Mouse (Mus musculus) hindbrain, embryonic 16.5 days (tissue): ENCODE measurements at regions not wholly inside any gene's neighbourhood (a gene's known extent, or its start where the extent isn't known, plus 50 kb on each side); places are given as distances from the start of the nearest gene placed in this dataset.

Source experiments
- ATAC-seq: fragments of 200-750 bp; cut with Nextera tagmentation; 2 replicates; pipeline ENCODE4 v1.8.0; 2017; ENCODE audit warnings: moderate TSS enrichment, moderate library complexity
- H3K27ac ChIP-seq: fragments of 300-500 bp; sonication (generic); 2 replicates; pipeline ENCODE4 v1.5.1; 2014; ENCODE audit warnings: low read depth, mild to moderate bottlenecking, control low read depth, low read length, moderate library complexity
- H3K27me3 ChIP-seq: fragments of 300-500 bp; sonication (generic); replicated peaks from 2 replicates; pipeline ENCODE4 v1.6.1; 2014; ENCODE audit warnings: low read length; ENCODE audit not compliant: control insufficient read depth, insufficient read depth
- H3K36me3 ChIP-seq: fragments of 300-500 bp; sonication (generic); 2 replicates; pipeline ENCODE4 v1.6.1; 2014; ENCODE audit warnings: mild to moderate bottlenecking, low read length, moderate library complexity, mixed read lengths; ENCODE audit not compliant: control insufficient read depth, insufficient read depth
- H3K4me1 ChIP-seq: fragments of 300-500 bp; sonication (generic); 2 replicates; pipeline ENCODE4 v1.6.1; 2014; ENCODE audit warnings: low read depth, low read length; ENCODE audit not compliant: control insufficient read depth, insufficient read depth
- H3K4me2 ChIP-seq: fragments of 300-500 bp; sonication (generic); 2 replicates; pipeline ENCODE4 v1.6.1; 2014; ENCODE audit warnings: mild to moderate bottlenecking, low read length, control low read depth, moderate library complexity
- H3K4me3 ChIP-seq: fragments of 300-500 bp; sonication (generic); 2 replicates; pipeline ENCODE4 v1.5.1; 2014; ENCODE audit warnings: mild to moderate bottlenecking, low read length, control low read depth, moderate library complexity
- H3K9ac ChIP-seq: fragments of 300-500 bp; sonication (generic); 2 replicates; pipeline ENCODE4 v1.6.1; 2014; ENCODE audit warnings: low read depth, mild to moderate bottlenecking, control low read depth, low read length, moderate library complexity
- H3K9me3 ChIP-seq: fragments of 300-500 bp; sonication (generic); 2 replicates; pipeline ENCODE4 v1.6.1; 2014; ENCODE audit warnings: mild to moderate bottlenecking, low read length, moderate library complexity; ENCODE audit not compliant: control insufficient read depth
- WGBS: fragments of 180-500 bp; shearing (Covaris S2); extraction: QIAGEN DNeasy Blood & Tissue Kit; methylation state at CpG from one replicate; pipeline ENCODE4 v1.1.7; 2014; 5-methylcytosine and 5-hydroxymethylcytosine counted together

DNA sequence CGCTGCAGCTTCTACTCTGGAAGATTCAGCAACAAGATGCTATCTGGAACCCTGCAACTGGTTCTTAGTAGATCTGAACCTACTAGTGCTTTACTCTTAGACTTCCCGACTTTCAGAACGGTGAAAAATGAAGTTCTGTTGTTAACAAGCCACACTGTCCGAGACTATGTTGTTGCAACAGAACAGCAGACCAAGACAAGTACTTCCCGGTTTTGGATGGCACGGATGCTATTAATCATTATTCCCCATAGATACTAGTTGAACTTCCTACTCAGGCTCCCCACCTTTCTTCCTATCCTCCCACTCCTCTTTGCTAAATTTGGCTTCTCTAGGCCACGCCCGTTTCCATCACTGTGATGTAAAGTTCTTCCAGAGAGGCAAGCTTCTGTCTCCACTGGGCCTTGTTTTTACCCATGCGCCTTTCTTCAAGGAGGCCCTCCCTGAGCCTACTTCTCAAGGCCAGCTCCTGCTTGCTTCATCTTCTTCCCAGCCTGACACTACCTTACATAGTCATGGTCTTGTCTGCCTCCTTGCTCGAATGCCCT lies 67.7 kb upstream of the 4930432M17Rik start:
- no peak overlapping the region for H3K4me2 ChIP-seq
- 92% methylated on average over 10 of the region's 10 CpGs for WGBS

DNA sequence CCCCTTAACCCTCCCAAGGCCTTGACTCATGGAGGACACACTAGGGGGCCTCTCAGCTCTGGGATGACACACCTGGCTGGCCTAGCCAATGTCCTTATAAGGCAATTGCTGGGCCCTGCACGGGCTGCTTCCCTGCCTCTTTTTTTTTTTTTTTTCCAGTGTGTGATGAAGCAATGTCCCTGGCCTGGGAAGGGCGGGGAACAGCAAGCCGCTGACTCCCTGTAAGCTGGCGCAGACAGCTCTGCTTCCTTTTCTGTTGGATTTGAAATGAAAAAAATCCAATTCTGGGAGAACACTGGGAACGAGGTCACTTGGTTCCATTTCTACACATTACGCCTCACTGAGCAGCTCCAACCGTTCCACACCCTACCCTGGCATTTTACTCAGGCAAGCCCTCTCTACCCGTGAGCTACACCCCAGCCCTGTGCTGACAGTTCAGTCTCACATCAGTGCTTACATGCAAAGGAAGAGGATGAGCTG lies 68.4 kb upstream of the 4930432M17Rik start:
- H3K36me3 ChIP-seq, result no peaks in the 10 kb centered on the region
- no peaks in the 10 kb centered on the region for H3K27me3 ChIP-seq
- no peak overlapping the region for H3K9ac ChIP-seq
- ATAC-seq, result peak; percentile 29; the same call in 1 of the 2 replicates
- H3K27ac ChIP-seq, result no peak overlapping the region
- H3K4me2 ChIP-seq, result no peak overlapping the region
- 46% methylated on average over 8 of the region's 8 CpGs for WGBS
- no peaks in the 10 kb centered on the region; the same call in 1 of the 2 replicates for H3K4me1 ChIP-seq
- H3K9me3 ChIP-seq, result no peaks in the 10 kb centered on the region
- H3K4me3 ChIP-seq, result no peak overlapping the region

More for the DNA sequence above, 67.7 kb upstream of the 4930432M17Rik start:
- Histone ChIP-seq H3K9me3 (no peaks in the 10 kb centered on the region), H3K27ac (no peak overlapping the region), H3K36me3 (no peaks in the 10 kb centered on the region), H3K27me3 (no peaks in the 10 kb centered on the region), H3K4me1 (no peaks in the 10 kb centered on the region; the same call in 1 of the 2 replicates), H3K9ac (no peak overlapping the region), H3K4me3 (no peak overlapping the region)
- no peak for ATAC-seq

DNA sequence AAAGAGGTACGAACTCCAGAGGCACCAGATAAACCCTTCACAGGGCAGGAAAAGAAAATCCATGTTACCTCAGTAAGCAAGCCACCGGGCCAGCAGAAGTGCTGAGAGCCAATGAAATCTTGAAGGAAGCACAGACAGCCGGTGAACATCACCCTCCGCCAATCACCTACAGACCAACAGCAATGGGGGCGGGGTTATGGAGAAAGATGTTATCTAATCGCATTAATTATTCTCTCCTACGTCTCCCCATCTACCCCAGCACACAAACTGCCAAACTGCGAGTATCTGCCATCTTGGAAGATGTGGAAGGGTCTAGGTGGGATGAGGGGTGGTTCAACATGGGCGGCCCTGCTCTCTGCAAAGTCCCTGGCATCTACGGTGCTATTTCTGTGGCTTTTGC lies 68.6 kb upstream of the Slc44a3 start:
- 75% methylated on average over 10 of the region's 10 CpGs for WGBS

DNA sequence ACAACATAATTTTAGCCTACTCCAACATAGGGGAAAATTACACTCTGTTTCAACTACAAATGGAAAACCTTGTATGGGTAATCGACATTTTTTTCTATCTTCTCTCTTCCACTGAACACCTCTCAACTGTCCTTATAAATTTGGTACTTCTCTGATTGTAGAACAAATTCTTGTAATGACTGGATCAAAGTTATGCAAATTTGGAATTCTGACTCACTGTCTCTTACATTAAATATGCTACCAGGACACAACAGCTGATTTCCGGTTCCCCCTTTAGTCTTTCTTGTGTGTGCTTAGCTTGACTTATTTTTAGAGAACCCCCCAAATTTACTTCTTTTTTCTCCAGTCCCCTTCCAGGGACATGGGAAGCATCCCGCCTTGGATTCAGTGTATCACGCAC lies 68.2 kb upstream of the Slc44a3 start:
- H3K27me3 ChIP-seq, result no peaks in the 10 kb centered on the region
- 92% methylated on average over 4 of the region's 4 CpGs for WGBS
- no peak overlapping the region for H3K9ac ChIP-seq
- H3K36me3 ChIP-seq, result no peaks in the 10 kb centered on the region
- H3K9me3 ChIP-seq, result no peaks in the 10 kb centered on the region
- H3K27ac ChIP-seq, result no peak overlapping the region
- no peaks in the 10 kb centered on the region; the same call in 1 of the 2 replicates for H3K4me1 ChIP-seq
- ATAC-seq, result no peak
- no peak overlapping the region for H3K4me2 ChIP-seq
- no peak overlapping the region for H3K4me3 ChIP-seq

More for the DNA sequence above, 68.6 kb upstream of the Slc44a3 start:
- no peak for ATAC-seq
- H3K4me2 ChIP-seq, result no peak overlapping the region
- no peaks in the 10 kb centered on the region for H3K27me3 ChIP-seq
- no peak overlapping the region for H3K4me3 ChIP-seq
- no peaks in the 10 kb centered on the region; the same call in 1 of the 2 replicates for H3K4me1 ChIP-seq
- no peaks in the 10 kb centered on the region for H3K36me3 ChIP-seq
- no peak overlapping the region for H3K27ac ChIP-seq
- no peak overlapping the region for H3K9ac ChIP-seq
- no peaks in the 10 kb centered on the region for H3K9me3 ChIP-seq

DNA sequence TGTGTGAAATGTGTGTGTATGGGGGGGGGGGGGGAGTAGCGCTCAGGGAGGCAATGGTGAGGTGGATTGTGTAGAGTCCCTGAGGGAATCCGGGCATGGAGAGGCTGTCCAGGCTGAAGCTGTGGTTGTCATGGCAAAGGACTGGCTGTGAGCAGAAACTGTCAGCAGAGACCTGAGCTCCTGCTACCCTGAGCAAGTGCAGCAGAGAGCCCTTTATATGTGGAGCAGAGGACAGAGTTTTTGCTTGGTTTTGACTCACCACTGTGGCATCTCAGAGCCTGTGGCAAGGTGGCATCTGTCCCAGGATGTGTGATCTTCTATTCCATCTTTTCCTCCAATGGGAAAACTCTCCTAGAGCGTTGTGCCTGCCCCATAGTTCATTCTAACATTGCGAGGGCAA lies 65.8 kb upstream of the Slc44a3 start:
- Histone ChIP-seq H3K4me2 (no peak overlapping the region), H3K9ac (no peak overlapping the region), H3K27me3 (no peaks in the 10 kb centered on the region), H3K36me3 (no peaks in the 10 kb centered on the region), H3K4me3 (no peak overlapping the region), H3K9me3 (no peaks in the 10 kb centered on the region), H3K27ac (no peak overlapping the region), H3K4me1 (no peaks in the 10 kb centered on the region; the same call in 1 of the 2 replicates)
- ATAC-seq, result no peak
- 73% methylated on average over 3 of the region's 4 CpGs for WGBS

DNA sequence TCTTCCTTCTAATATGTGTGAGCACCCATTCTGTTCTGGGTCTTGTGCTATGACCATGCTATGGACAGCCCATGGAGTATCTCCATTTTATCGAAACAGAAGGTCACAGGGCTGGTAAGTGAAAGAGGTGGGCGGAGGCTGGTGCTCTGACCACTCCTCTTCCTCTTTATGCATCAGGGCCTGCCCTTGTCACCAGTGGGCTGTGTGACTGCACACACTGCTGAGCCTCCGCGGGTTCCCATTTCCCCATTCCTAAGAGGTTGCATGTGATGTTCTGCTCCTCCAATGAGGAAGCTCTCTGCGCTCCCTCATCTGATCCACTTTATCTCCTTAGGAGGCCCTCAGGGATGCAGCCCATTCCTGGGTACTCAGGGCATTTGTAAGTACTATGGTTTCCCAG lies 65.0 kb upstream of the Slc44a3 start:
- Histone ChIP-seq H3K9me3 (no peaks in the 10 kb centered on the region), H3K4me2 (no peak overlapping the region), H3K27ac (no peak overlapping the region), H3K36me3 (no peaks in the 10 kb centered on the region), H3K9ac (no peak overlapping the region), H3K4me3 (no peak overlapping the region), H3K27me3 (no peaks in the 10 kb centered on the region), H3K4me1 (no peaks in the 10 kb centered on the region; the same call in 1 of the 2 replicates)
- no peak for ATAC-seq
- 91% methylated on average over 5 of the region's 5 CpGs for WGBS

DNA sequence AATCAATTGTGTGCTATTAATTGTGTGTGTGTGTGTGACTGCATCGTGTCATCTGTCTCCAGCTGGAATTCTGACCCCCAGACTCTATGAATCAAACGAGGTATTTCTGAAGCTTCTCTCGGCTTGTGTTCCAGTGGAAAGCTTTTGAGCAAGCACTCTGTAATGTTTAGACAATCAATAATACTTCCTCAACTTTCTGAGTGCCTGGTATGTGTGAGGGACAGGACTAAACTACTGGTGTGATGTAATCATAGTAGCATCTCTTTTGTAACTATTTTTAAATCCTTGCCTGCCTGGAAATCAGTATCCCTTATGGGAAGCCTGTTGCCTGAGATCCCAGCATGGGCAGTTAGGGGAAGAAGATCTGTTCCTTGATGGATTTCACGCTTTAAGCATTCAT lies 62.4 kb upstream of the Slc44a3 start:
- whole genome bisulfite sequencing, result 72% methylated on average over 4 of the region's 4 CpGs
- no peaks in the 10 kb centered on the region for H3K4me1 ChIP-seq
- no peak for ATAC-seq

DNA sequence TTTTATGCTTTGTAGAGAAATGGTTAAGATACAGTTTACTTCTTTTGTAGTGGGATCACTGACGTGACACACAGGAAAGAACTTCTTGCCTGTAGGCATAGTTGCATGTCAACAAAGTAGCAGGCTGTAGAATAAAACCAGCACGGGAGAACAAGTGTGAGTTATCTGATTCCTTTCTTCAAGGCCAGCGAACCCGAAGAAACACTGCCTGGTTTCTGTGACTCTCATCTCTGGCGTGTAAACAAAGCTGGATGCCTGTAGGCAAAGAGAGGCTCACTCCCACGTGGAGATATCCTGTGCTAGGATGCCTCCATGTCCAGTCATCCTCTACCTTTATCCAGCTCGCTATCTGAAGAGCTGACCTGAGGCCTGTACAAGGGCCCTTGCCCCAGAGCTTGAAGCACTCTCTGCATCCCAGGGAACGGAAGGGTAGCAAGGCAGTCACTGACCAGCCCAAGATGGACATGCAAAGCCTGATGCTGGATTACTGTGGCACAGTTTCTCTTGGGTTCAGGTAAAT lies 61.5 kb upstream of the Slc44a3 start:
- no peak overlapping the region for H3K9ac ChIP-seq
- no peaks in the 10 kb centered on the region for H3K4me1 ChIP-seq
- H3K27ac ChIP-seq, result no peak overlapping the region
- no peaks in the 10 kb centered on the region for H3K36me3 ChIP-seq
- H3K27me3 ChIP-seq, result no peaks in the 10 kb centered on the region
- H3K4me2 ChIP-seq, result no peak overlapping the region
- WGBS, result 65% methylated on average over 8 of the region's 8 CpGs
- no peak overlapping the region for H3K4me3 ChIP-seq
- ATAC-seq, result no peak
- H3K9me3 ChIP-seq, result no peaks in the 10 kb centered on the region

More for the DNA sequence above, 62.4 kb upstream of the Slc44a3 start:
- Histone ChIP-seq H3K4me3 (no peak overlapping the region), H3K27me3 (no peaks in the 10 kb centered on the region), H3K4me2 (no peak overlapping the region), H3K9me3 (no peaks in the 10 kb centered on the region), H3K36me3 (no peaks in the 10 kb centered on the region), H3K27ac (no peak overlapping the region), H3K9ac (no peak overlapping the region)

DNA sequence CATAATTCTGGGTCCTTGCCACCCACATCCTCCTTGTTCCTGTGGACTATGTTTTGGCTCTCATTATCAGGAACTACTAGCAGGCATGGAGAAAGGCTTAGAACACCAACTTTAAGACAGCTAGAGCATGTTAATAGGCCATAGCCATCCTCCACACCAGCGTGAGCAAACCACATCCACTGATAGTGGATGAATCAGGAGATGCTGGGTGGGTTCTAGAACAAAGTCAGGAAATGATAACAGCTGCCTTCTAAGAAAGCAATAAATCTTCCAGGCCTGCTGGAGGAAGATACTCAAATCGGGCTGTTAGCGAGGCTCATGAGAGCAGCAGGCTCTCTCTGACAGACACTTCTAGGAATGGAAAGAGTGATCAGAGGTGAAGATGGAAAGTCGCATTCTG lies 60.9 kb upstream of the Slc44a3 start:
- Histone ChIP-seq H3K4me2 (no peak overlapping the region), H3K36me3 (no peaks in the 10 kb centered on the region), H3K27ac (no peak overlapping the region), H3K4me1 (no peaks in the 10 kb centered on the region), H3K9ac (no peak overlapping the region), H3K4me3 (no peak overlapping the region), H3K9me3 (no peaks in the 10 kb centered on the region), H3K27me3 (no peaks in the 10 kb centered on the region)
- no peak for ATAC-seq
- WGBS, result 80% methylated on average over 4 of the region's 4 CpGs
